Mouse (Mus musculus) MN1 (cell line): Measurements from ENCODE around the gene Rftn1.

Source experiments
- DNase-seq: peaks from one replicate; pipeline ENCODE4 v3.0.0-alpha.2; 2016; ENCODE audit warnings: low spot score

Gene Rftn1

GRCm38 (mm10) chr17:50063832-50064627 lies 126.4 kb downstream of the Rftn1 start:
- no peak for DNase-seq

GRCm38 (mm10) chr17:50062649-50063048 lies 127.8 kb downstream of the Rftn1 start:
- DNase-seq: no peak

- no peak for DNase-seq
Observed at GRCm38 (mm10) chr17:50061446-50061845, 129.0 kb downstream of the Rftn1 start.

- no peak for DNase-seq
Observed at GRCm38 (mm10) chr17:50060220-50060619, 130.3 kb downstream of the Rftn1 start.

GRCm38 (mm10) chr17:50059417-50059816 lies 131.1 kb downstream of the Rftn1 start:
- DNase-seq: no peak

GRCm38 (mm10) chr17:50055154-50055756 lies 135.2 kb downstream of the Rftn1 start:
- no peak for DNase-seq

- DNase-seq: no peak
Observed at GRCm38 (mm10) chr17:50054586-50054985, 135.9 kb downstream of the Rftn1 start.

GRCm38 (mm10) chr17:50053961-50054360 lies 136.5 kb downstream of the Rftn1 start:
- no peak for DNase-seq

- DNase-seq: no peak
Observed at GRCm38 (mm10) chr17:50052741-50053468, 137.6 kb downstream of the Rftn1 start.

- no peak for DNase-seq
Observed at GRCm38 (mm10) chr17:50050456-50050855, 140.0 kb downstream of the Rftn1 start.

- no peak for DNase-seq
Observed at GRCm38 (mm10) chr17:50048209-50048608, 142.3 kb downstream of the Rftn1 start.

- DNase-seq: no peak
Observed at GRCm38 (mm10) chr17:50047182-50047581, 143.3 kb downstream of the Rftn1 start.

- no peak for DNase-seq
Observed at GRCm38 (mm10) chr17:50040727-50041410, 149.6 kb downstream of the Rftn1 start.

- no peak for DNase-seq
Observed at GRCm38 (mm10) chr17:50037882-50038665, 152.4 kb downstream of the Rftn1 start.

GRCm38 (mm10) chr17:50037416-50037815 lies 153.1 kb downstream of the Rftn1 start:
- DNase-seq: no peak

- no peak for DNase-seq
Observed at GRCm38 (mm10) chr17:50036751-50037385, 153.6 kb downstream of the Rftn1 start.

- no peak for DNase-seq
Observed at GRCm38 (mm10) chr17:50033698-50034097, 156.8 kb downstream of the Rftn1 start.

GRCm38 (mm10) chr17:50031548-50032491 lies 158.7 kb downstream of the Rftn1 start:
- DNase-seq: no peak

GRCm38 (mm10) chr17:50025651-50026050 lies 164.8 kb downstream of the Rftn1 start:
- no peak for DNase-seq

GRCm38 (mm10) chr17:50025173-50025626 lies 165.3 kb downstream of the Rftn1 start:
- DNase-seq: no peak
